Comparison of ENCODE assay signal across 1 mouse cellular context in the genomic region with DNA sequence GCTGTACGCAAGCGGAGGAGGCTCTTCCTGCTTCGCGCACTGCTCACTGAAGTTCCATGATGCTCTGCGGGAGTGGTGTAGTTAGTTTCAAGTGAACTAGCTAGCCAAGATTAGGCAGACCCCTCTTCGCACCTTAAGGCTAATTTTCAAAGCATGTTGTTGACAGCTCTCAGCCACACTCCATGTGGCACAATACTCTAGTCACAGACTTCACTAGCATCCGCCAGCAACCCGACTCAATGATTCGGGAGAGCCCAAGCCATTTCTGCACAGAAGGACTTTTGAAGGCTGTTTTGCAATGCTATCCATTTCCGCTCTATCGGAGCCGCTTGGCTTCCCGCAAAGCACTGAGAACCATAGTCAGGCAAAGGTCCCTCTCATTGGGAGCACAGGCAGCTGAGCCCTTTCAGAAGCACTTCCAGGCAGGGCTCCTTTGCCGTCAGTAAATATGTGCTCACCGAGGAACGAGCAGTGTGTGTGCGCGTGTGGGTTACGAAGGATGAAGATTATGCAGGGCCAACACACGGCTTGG.
TF ChIP-seq lines count a peak whose summit lies in the region.

No protein-coding gene starts in this region.

TF ChIP-seq in myocyte, 11 proteins besides CTCF, POLR2A, EP300 and RAD21 (continued from another document):
- TF ChIP-seq MYOG (IDR thresholded peaks at IDR 0.05; ENCODE audit: control insufficient read depth in 1 of 3, insufficient read depth in 1 of 3, insufficient read length in 2 of 3, low read depth in 2 of 3) = no peak
- TF ChIP-seq MAX (IDR thresholded peaks at IDR 0.05; ENCODE audit: low read depth) = no peak
- TF ChIP-seq TCF12 (IDR thresholded peaks at IDR 0.05; ENCODE audit: insufficient read depth, poor library complexity, severe bottlenecking) = no peak
- TF ChIP-seq MYOD1 (IDR thresholded peaks at IDR 0.05; ENCODE audit: control insufficient read depth in 1 of 3, insufficient read length in 2 of 3, low read depth in 2 of 3) = no peak
- TF ChIP-seq SRF (IDR thresholded peaks at IDR 0.05; ENCODE audit: control insufficient read depth, insufficient read length, low read depth) = no peak
